Mouse (Mus musculus) cerebellum, adult 11-12 months (tissue): Measurements from ENCODE around the gene Wnt6.

Source experiments
- DNase-seq: peaks from one replicate; pipeline ENCODE4 v3.0.0; 2022

The Wnt6 gene

GRCm38 (mm10) chr1:74778934-74779486, 7.3 kb downstream of the Wnt6 start:
- no peak for DNase-seq

- no peak for DNase-seq
Measured at GRCm38 (mm10) chr1:74782045-74782444, 10.4 kb downstream of the Wnt6 start.

GRCm38 (mm10) chr1:74783554-74783953, 11.9 kb downstream of the Wnt6 start:
- no peak for DNase-seq

- no peak for DNase-seq
Measured at GRCm38 (mm10) chr1:74784041-74784759, 12.5 kb downstream of the Wnt6 start.

- DNase-seq: peak; percentile 55
Measured at GRCm38 (mm10) chr1:74787846-74788245, 16.2 kb downstream of the Wnt6 start.

- no peak for DNase-seq
Measured at GRCm38 (mm10) chr1:74788603-74789176, 17.0 kb downstream of the Wnt6 start.

GRCm38 (mm10) chr1:74790095-74790494, 18.4 kb downstream of the Wnt6 start:
- DNase-seq: no peak

GRCm38 (mm10) chr1:74791249-74791648, 19.6 kb downstream of the Wnt6 start, which contains the start of gene Wnt10a:
Wnt10a (plus strand) TSS chr1:74791516.
- DNase-seq: no peak

GRCm38 (mm10) chr1:74792831-74793660, 21.4 kb downstream of the Wnt6 start:
- DNase-seq: no peak

- no peak for DNase-seq
Measured at GRCm38 (mm10) chr1:74794487-74795144, 22.9 kb downstream of the Wnt6 start.

- no peak for DNase-seq
Measured at GRCm38 (mm10) chr1:74795145-74795529, 23.4 kb downstream of the Wnt6 start.

GRCm38 (mm10) chr1:74797459-74797858, 25.8 kb downstream of the Wnt6 start:
- no peak for DNase-seq

- no peak for DNase-seq
Measured at GRCm38 (mm10) chr1:74800424-74800888, 28.8 kb downstream of the Wnt6 start.

- no peak for DNase-seq
Measured at GRCm38 (mm10) chr1:74801631-74802140, 30.0 kb downstream of the Wnt6 start.

- peak; percentile 67 for DNase-seq
Measured at GRCm38 (mm10) chr1:74802795-74803656, 31.3 kb downstream of the Wnt6 start.

GRCm38 (mm10) chr1:74804211-74804870, 32.6 kb downstream of the Wnt6 start:
- DNase-seq: no peak

GRCm38 (mm10) chr1:74805340-74805835, 33.7 kb downstream of the Wnt6 start:
- DNase-seq: no peak

GRCm38 (mm10) chr1:74805843-74806242, 34.2 kb downstream of the Wnt6 start:
- DNase-seq: no peak

GRCm38 (mm10) chr1:74806360-74807311, 34.9 kb downstream of the Wnt6 start:
- DNase-seq: peak; percentile 20
